Mouse (Mus musculus) G1E (cell line): ENCODE data around the gene Plpp2. TPM values are rescaled to one million over a fixed set of nuclear protein-coding genes. Genes with fewer than 3 reads are reported as not detected.

ENCODE experiments used
- ATAC-seq: 2 replicates; pipeline ENCODE4 v1.8.0; 2016; ENCODE audit warnings: mild to moderate bottlenecking; ENCODE audit not compliant: insufficient number of reproducible peaks, poor library complexity, low FRiP score, severe bottlenecking; ENCODE audit errors: extremely low read depth
- DNase-seq: peaks from one replicate; pipeline ENCODE4 v3.0.0; 2012; ENCODE audit warnings: low spot score
- H3K27me3 ChIP-seq: 2 replicates; pipeline ENCODE4 v1.6.1; 2012; ENCODE audit warnings: mild to moderate bottlenecking, low read length, inconsistent platforms; ENCODE audit not compliant: insufficient read depth
- H3K36me3 ChIP-seq: replicated peaks from 2 replicates; pipeline ENCODE3; 2012; ENCODE audit warnings: mild to moderate bottlenecking, inconsistent platforms
- H3K4me1 ChIP-seq: 2 replicates; pipeline ENCODE4 v1.6.1; 2012; ENCODE audit warnings: low read depth, low read length, inconsistent platforms, mixed read lengths; ENCODE audit not compliant: insufficient read depth
- H3K4me3 ChIP-seq: 2 replicates; pipeline ENCODE4 v1.5.1; 2012; ENCODE audit warnings: low read depth, mild to moderate bottlenecking, inconsistent platforms, low read length, moderate library complexity, mixed read lengths
- H3K9me3 ChIP-seq: replicated peaks from 2 replicates; pipeline ENCODE4 v1.6.1; 2012; ENCODE audit warnings: inconsistent platforms
- CTCF ChIP-seq: IDR thresholded peaks from 2 replicates; pipeline ENCODE4 v1.5.1; 2012; ENCODE audit warnings: low read depth, low read length, inconsistent platforms, mixed read lengths
- GATA1 ChIP-seq: IDR thresholded peaks from 2 replicates; pipeline ENCODE4 v1.6.1; 2012; ENCODE audit warnings: borderline replicate concordance, low read length, inconsistent platforms, mixed read lengths
- GATA2 ChIP-seq: IDR thresholded peaks from 2 replicates; pipeline ENCODE4 v1.6.1; 2012; ENCODE audit warnings: low read depth, low read length, inconsistent platforms, borderline replicate concordance
- POLR2AphosphoS5 ChIP-seq: IDR thresholded peaks from 2 replicates; pipeline ENCODE4 v1.6.1; 2012; ENCODE audit warnings: low read depth, low read length, inconsistent platforms; ENCODE audit not compliant: insufficient replicate concordance
- TAL1 ChIP-seq: conservative IDR thresholded peaks from 2 replicates; pipeline ENCODE4 v1.6.1; 2012; ENCODE audit warnings: low read depth, low read length, inconsistent platforms, mixed read lengths
- polyA plus RNA-seq: library from polyadenylated mRNA; stranded (reverse); fragments of >175 nt; gene quantifications from 2 replicates; pipeline ENCODE4 v1.2.3, GENCODE M21; 2012
- total RNA-seq, 2 experiments: library from RNA; stranded (forward) in 1 of 2; stranded (reverse) in 1 of 2; fragments of 200-1000 nt in 1 of 2; fragments of >200 nt in 1 of 2; fragmentation: Nextera tagmentation in 1 of 2; gene quantifications; 2 replicates each; pipeline ENCODE4 v1.2.3; 2014 to 2017

Plpp2 gene
- total and polyA plus RNA-seq, 3 experiments: 0.21 TPM; not detected in 2

DNA sequence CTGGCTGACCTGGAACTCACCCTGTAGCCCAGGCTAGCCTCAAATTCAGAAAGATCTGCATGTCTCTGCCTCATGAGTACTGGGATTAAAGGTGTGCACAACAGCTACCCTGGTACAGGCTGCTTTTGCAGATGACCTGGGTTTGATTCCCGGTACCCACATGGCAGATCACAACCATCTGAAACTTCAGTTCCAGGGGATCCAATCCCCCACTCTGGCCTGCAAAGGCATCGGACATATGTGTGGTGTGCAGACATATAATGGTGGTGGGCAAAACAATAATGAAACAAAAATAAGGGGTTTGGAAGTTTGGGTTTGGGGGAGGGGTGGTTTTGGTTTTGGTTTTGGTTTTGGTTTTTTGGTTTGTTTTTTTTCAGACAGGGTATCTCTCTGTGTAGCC lies 37.7 kb upstream of the Plpp2 start:
- no peaks in the 10 kb centered on the region for H3K36me3 ChIP-seq
- ATAC-seq: no peak
- H3K27me3 ChIP-seq: no peaks in the 10 kb centered on the region
- H3K4me1 ChIP-seq: no peaks in the 10 kb centered on the region
- DNase-seq: no peak
- TF ChIP-seq TAL1 (no peak), GATA2 (no peak), POLR2AphosphoS5 (no peak), CTCF (no peak), GATA1 (no peak)
- H3K4me3 ChIP-seq: no peak overlapping the region
- no peaks in the 10 kb centered on the region for H3K9me3 ChIP-seq

DNA sequence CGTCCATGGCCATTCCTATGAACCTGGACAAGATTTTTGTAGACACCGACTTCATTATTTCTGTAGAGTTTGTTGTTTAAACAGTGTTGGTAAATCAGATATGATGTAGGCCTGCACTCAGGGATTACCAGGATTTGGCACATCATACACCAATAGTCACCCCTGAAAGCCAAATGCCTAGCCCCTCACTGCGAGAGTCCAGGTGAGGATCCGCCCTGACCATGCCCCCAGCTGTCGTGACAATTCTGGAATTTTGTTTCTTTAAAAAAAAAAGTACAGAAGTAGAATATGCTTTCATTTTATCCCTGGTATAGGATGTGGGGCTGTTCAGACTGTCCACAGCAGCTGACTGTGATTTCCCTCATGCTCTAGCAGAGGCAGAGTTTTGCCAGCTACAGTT lies 36.3 kb upstream of the Plpp2 start:
- TF ChIP-seq POLR2AphosphoS5 (no peak), TAL1 (no peak), CTCF (no peak), GATA1 (no peak), GATA2 (no peak)
- ATAC-seq (no peak), DNase-seq (no peak)
- Histone ChIP-seq H3K4me1 (no peaks in the 10 kb centered on the region), H3K9me3 (no peaks in the 10 kb centered on the region), H3K27me3 (no peaks in the 10 kb centered on the region), H3K36me3 (no peaks in the 10 kb centered on the region), H3K4me3 (no peak overlapping the region)

DNA sequence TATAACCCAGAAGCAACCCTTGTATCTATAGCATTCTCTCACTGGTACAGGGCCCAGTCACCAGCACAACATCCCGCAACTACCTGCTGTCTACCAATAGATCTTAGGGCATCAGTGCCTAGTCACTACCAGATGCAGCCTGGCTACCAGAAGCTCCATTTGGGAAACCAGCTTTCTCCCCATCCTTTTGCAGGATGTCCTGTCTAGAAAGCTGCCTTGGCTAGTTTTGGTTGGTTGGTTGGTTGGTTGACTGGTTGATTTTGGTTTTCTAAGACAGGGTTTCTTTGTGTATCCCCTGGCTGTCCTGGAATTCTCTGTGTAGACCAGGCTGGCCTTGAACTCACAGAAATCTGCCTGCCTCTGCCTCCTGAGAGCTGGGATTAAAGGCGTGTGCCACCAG lies 26.1 kb upstream of the Plpp2 start:
- no peak for TF ChIP-seq CTCF
- no peak for TF ChIP-seq TAL1
- no peak for TF ChIP-seq POLR2AphosphoS5
- no peak for TF ChIP-seq GATA1
- TF ChIP-seq GATA2: no peak
- H3K36me3 ChIP-seq: no peaks in the 10 kb centered on the region
- ATAC-seq: no peak

DNA sequence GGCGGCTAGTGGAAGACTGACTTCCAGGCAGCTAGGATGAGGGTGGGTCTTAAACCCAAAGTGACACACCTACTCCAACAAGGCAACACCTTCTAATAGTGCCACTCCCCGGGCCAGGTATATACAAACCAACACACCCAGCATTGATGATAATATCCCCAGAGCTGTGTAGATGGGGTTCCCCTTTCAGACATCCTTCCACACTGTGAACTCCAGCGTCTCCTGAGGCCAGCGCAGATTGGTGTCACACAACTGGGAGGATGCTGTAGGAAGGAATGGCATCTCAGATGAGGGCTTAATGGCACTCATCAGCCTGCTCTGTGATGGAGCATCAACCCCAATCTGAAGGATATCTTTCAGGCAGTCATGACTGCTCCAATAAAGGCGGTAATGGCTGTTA lies 23.9 kb upstream of the Plpp2 start:
- H3K27me3 ChIP-seq: 0 out of 2 replicates have a peak, but pooled peaks cover 2% of the 10 kb centered on the region
- H3K9me3 ChIP-seq: peaks cover 17% of the 10 kb centered on the region
- no peak overlapping the region for H3K4me3 ChIP-seq
- no peaks in the 10 kb centered on the region for H3K36me3 ChIP-seq
- DNase-seq (no peak), ATAC-seq (no peak)
- TF ChIP-seq CTCF: no peak
- TF ChIP-seq GATA1: no peak
- TF ChIP-seq POLR2AphosphoS5: no peak
- TF ChIP-seq GATA2: no peak
- TF ChIP-seq TAL1: no peak
- no peaks in the 10 kb centered on the region for H3K4me1 ChIP-seq

More for the DNA sequence above, 26.1 kb upstream of the Plpp2 start:
- no peak overlapping the region for H3K4me3 ChIP-seq
- peaks cover 11% of the 10 kb centered on the region for H3K9me3 ChIP-seq
- no peaks in the 10 kb centered on the region for H3K4me1 ChIP-seq
- 0 out of 2 replicates have a peak, but pooled peaks cover 2% of the 10 kb centered on the region for H3K27me3 ChIP-seq
- DNase-seq: no peak

DNA sequence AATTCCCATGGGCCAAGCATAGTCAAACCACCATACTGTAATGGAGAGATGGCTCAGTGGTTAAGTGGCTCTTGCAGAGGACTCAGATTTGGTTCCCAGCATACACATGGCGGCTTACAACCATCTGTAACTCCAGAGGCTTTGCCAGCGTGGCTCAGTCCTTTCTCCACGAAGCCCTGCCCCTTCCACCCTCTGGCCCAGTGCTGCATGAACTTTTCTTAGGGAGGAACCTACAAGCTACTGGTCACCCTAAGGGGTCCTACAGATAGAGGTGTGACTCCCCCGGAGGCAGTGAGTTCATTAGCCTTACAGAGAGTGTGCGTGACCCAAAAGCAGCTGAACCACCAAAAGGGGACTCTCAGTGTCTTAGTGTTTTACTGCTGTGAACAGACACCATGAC lies 23.4 kb upstream of the Plpp2 start:
- 0 out of 2 replicates have a peak, but pooled peaks cover 2% of the 10 kb centered on the region for H3K27me3 ChIP-seq
- peaks cover 17% of the 10 kb centered on the region for H3K9me3 ChIP-seq
- no peaks in the 10 kb centered on the region for H3K36me3 ChIP-seq
- no peaks in the 10 kb centered on the region for H3K4me1 ChIP-seq
- DNase-seq (no peak), ATAC-seq (no peak)
- no peak overlapping the region for H3K4me3 ChIP-seq
- no peak for TF ChIP-seq CTCF
- no peak for TF ChIP-seq GATA2
- no peak for TF ChIP-seq POLR2AphosphoS5
- no peak for TF ChIP-seq TAL1
- TF ChIP-seq GATA1: no peak

DNA sequence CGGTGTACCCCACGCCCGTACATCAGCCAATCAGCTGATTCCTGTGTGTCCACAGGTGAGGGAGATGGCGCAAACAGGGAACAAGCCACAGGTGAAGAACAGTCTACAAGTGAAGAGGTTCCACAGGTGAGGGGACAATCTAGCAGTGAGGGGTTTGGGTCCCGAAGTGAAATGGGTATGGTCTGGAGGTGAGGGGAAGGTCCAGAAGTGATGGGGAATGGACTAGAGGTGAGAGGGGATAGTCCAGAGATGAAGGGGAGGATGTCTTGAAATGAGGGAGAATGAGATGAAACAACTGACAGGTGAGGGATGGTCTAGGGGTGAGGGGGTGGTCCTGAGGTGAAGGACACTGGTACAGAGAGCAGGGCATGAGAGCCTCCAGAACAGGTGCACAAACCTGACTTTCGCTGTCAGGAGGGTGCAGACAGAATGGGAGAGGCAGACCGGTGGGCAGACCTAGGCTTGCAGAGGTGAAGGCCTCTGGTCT lies 21.7 kb upstream of the Plpp2 start:
- no peaks in the 10 kb centered on the region for H3K4me1 ChIP-seq
- ATAC-seq (no peak), DNase-seq (no peak)
- no peak overlapping the region for H3K4me3 ChIP-seq
- peaks cover 17% of the 10 kb centered on the region for H3K9me3 ChIP-seq
- no peaks in the 10 kb centered on the region for H3K36me3 ChIP-seq
- TF ChIP-seq GATA1: no peak
- no peak for TF ChIP-seq CTCF
- no peak for TF ChIP-seq TAL1
- TF ChIP-seq GATA2: no peak
- TF ChIP-seq POLR2AphosphoS5: no peak
- 0 out of 2 replicates have a peak, but pooled peaks cover 2% of the 10 kb centered on the region for H3K27me3 ChIP-seq
